Mouse (Mus musculus) liver, embryonic 14.5 days (tissue): ENCODE results near the gene Slc4a8. TPM values are rescaled to one million over a fixed set of nuclear protein-coding genes. Genes with fewer than 3 reads are reported as not detected.

Experiments used
- ATAC-seq: fragments of 200-750 bp; cut with Nextera tagmentation; 2 replicates; pipeline ENCODE4 v1.8.0; 2017; ENCODE audit warnings: moderate number of reproducible peaks, mild to moderate bottlenecking, moderate library complexity; ENCODE audit not compliant: insufficient read depth
- DNase-seq, 3 experiments: peaks; one replicate each; pipeline ENCODE4 v3.0.0-alpha.2; 2012 to 2013; ENCODE audit warnings: low read depth in 3 of 3, low spot score in 3 of 3
- H3K27ac ChIP-seq: fragments of 300-500 bp; sonication (generic); 2 replicates; pipeline ENCODE4 v1.5.1; 2014; ENCODE audit warnings: moderate library complexity, mild to moderate bottlenecking, control low read depth, inconsistent platforms
- H3K27me3 ChIP-seq: fragments of 300-500 bp; sonication (generic); 2 replicates; pipeline ENCODE4 v1.6.1; 2014; ENCODE audit warnings: mild to moderate bottlenecking, low read length, moderate library complexity; ENCODE audit not compliant: control insufficient read depth, insufficient read depth
- H3K36me3 ChIP-seq: fragments of 300-500 bp; sonication (generic); replicated peaks from 2 replicates; pipeline ENCODE4 v1.6.1; 2014; ENCODE audit warnings: low read depth; ENCODE audit not compliant: control insufficient read depth, insufficient read depth
- H3K4me1 ChIP-seq, 2 experiments: fragments of 200-500 bp in 1 of 2; fragments of 300-500 bp in 1 of 2; sonication (generic) in 1 of 2; replicated peaks; 2 replicates each; pipeline ENCODE4 v1.6.1; 2012 to 2014; ENCODE audit warnings: antibody characterized with exemption in 1 of 2, inconsistent platforms in 1 of 2, low read length in 1 of 2; ENCODE audit not compliant: control insufficient read depth in 2 of 2, insufficient read depth in 2 of 2
- H3K4me2 ChIP-seq: fragments of 300-500 bp; sonication (generic); 2 replicates; pipeline ENCODE4 v1.6.1; 2014; ENCODE audit warnings: low read depth, mild to moderate bottlenecking, control low read depth, moderate library complexity
- H3K4me3 ChIP-seq, 2 experiments: fragments of 200-500 bp in 1 of 2; fragments of 300-500 bp in 1 of 2; sonication (generic) in 1 of 2; 2 replicates each; pipeline ENCODE4 v1.5.1; 2012 to 2014; ENCODE audit warnings: low read depth in 2 of 2, low read length in 2 of 2, mild to moderate bottlenecking in 2 of 2, control low read depth in 1 of 2, inconsistent platforms in 1 of 2, moderate library complexity in 1 of 2; ENCODE audit not compliant: insufficient read depth in 1 of 2
- H3K9ac ChIP-seq: fragments of 300-500 bp; sonication (generic); replicated peaks from 2 replicates; pipeline ENCODE4 v1.6.1; 2014; ENCODE audit warnings: mild to moderate bottlenecking, control low read depth, moderate library complexity
- H3K9me3 ChIP-seq: fragments of 300-500 bp; sonication (generic); 2 replicates; pipeline ENCODE4 v1.6.1; 2016; ENCODE audit warnings: low read length, mixed read lengths; ENCODE audit not compliant: control insufficient read depth
- CTCF ChIP-seq: IDR thresholded peaks from 2 replicates; pipeline ENCODE4 v1.5.1; 2016; ENCODE audit warnings: antibody characterized with exemption, low read depth, control low read depth
- EP300 ChIP-seq: IDR thresholded peaks from 2 replicates; pipeline ENCODE4 v1.6.1; 2016; ENCODE audit warnings: antibody characterized with exemption, low read depth
- WGBS: fragments of 180-500 bp; shearing (Covaris S2); extraction: QIAGEN DNeasy Blood & Tissue Kit; methylation state at CpG from one replicate; pipeline ENCODE4 v1.1.7; 2014; ENCODE audit not compliant: insufficient replicate concordance; 5-methylcytosine and 5-hydroxymethylcytosine counted together
- polyA plus RNA-seq, 2 experiments: library from polyadenylated mRNA; depleted of rRNA in 1 of 2; stranded (reverse) in 1 of 2; unstranded in 1 of 2; fragments of >200 nt; fragmentation: Nextera tagmentation in 1 of 2; extraction: Ambion mirVana in 1 of 2; gene quantifications; 2 replicates each; pipeline versions ENCODE4 v1.2.1 to v1.2.3; 2012 to 2014

The Slc4a8 gene
- polyA plus RNA-seq, 2 experiments, result 0.16 to 0.55 TPM

DNA sequence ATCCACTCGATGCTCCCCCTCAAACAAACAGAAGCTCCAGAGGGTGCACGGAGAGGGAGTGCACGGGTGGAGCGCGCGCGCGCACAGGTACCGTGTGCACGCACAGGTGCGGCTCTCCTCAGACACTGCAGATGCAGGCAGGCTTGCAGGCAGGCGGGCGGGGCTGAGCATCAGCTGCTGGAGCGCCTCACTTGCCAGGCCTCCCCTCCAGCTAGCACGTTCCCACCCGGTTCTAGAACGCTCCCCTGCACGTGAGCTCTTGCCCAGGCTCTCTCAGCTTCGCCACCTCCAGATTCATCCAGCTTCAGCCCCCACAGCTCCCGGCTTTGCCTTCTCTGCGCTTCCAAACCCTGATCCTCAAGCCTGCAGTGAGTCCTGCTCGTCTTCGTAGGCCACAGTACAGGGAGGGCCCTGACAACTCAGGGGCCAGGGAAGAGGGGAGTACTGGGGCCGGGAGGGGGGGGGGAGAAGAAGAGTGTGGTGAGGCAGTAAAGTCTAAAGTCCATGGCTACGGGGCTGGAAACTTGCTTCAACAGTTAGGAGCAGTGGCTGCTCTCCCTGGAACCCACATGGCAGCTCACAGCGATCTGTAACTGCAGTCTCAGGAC lies 63.8 kb downstream of the Slc4a8 start:
- Histone ChIP-seq H3K9me3 (no peaks in the 10 kb centered on the region), H3K27me3 (no peaks in the 10 kb centered on the region), H3K4me3 (no peak overlapping the region), H3K9ac (no peak overlapping the region), H3K4me1 (no peaks in the 10 kb centered on the region), H3K4me2 (no peak overlapping the region), H3K27ac (no peak overlapping the region), H3K36me3 (no peaks in the 10 kb centered on the region)
- DNase-seq (no peak), ATAC-seq (no peak)
- WGBS, result 14% methylated on average over 26 of the region's 26 CpGs
- TF ChIP-seq CTCF, result no peak
- TF ChIP-seq EP300, result no peak

DNA sequence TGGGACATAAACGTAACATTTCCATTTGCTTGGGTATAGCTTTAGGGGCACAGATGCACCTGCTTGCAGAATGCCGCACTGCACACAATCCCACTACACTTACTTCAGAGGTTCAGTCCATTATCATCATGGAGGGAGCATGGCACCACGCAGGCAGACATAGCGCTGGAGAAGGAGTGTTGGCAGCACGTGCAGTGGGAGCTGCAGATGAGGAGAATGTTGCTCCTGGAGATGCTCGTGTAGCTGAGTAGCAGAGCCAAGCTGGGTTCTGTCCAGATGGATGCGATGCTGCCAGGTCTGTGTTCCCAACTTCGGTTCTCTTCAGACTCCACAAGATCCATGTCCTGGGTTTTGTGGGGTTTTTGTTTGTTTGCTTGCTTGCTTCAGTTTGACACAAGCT lies 64.5 kb downstream of the Slc4a8 start:
- Histone ChIP-seq H3K27me3 (no peaks in the 10 kb centered on the region), H3K4me1 (no peaks in the 10 kb centered on the region), H3K9me3 (no peaks in the 10 kb centered on the region), H3K36me3 (no peaks in the 10 kb centered on the region), H3K9ac (no peak overlapping the region), H3K27ac (no peak overlapping the region), H3K4me3 (no peak overlapping the region), H3K4me2 (no peak overlapping the region)
- ATAC-seq, result no peak
- DNase-seq, result no peak
- no peak for TF ChIP-seq CTCF
- no peak for TF ChIP-seq EP300
- WGBS, result 72% methylated on average over 8 of the region's 8 CpGs

DNA sequence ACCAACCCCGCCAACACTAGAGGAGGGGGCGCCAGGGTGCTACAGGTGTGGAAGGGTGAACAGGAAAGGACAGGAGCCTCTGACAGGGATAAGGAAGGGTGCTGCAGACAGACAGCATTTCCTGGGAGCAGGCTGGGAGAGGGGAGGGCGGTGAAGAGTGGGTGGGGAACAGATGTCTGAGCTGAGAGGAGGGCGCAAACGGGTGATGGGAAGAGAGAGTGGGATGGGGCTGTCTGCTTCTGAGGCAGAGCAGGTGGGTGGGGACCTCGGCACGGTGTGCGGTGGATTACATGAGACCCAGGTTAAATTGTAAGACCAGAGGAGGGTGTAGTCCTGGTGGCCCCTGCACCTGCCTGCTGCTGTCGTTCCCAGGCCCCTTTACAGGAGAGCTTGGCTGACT lies 68.2 kb downstream of the Slc4a8 start:
- TF ChIP-seq EP300, result no peak
- no peak for TF ChIP-seq CTCF
- Histone ChIP-seq H3K9ac (no peak overlapping the region), H3K4me3 (no peak overlapping the region), H3K27me3 (no peaks in the 10 kb centered on the region), H3K27ac (no peak overlapping the region), H3K4me2 (no peak overlapping the region), H3K9me3 (no peaks in the 10 kb centered on the region), H3K4me1 (no peaks in the 10 kb centered on the region), H3K36me3 (no peaks in the 10 kb centered on the region)
- no peak for ATAC-seq
- WGBS, result 71% methylated on average over 9 of the region's 9 CpGs
- DNase-seq, result no peak

DNA sequence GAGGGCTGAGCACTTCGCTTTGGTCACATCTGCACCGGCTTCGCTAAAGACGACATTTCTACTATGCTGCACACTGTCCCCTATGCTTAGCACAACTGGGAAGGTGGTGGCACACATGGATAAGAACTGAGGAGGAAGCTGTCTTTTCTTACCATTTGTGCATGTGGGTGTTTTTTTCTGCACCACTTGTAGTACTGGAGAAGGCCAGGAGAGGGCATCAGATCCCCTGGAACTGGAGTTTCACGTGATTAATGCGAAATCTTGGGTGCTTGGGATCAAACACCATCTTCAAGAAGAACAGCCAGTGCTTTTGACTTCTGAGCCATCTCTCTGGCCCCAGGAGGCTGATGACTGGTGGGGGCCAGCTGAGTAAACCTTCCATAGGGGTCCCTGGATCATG lies 69.1 kb downstream of the Slc4a8 start:
- H3K36me3 ChIP-seq, result no peaks in the 10 kb centered on the region
- no peaks in the 10 kb centered on the region for H3K9me3 ChIP-seq
- no peak for DNase-seq
- no peaks in the 10 kb centered on the region for H3K4me1 ChIP-seq
- TF ChIP-seq EP300 (no peak), CTCF (peak; percentile 74)
- 52% methylated on average over 6 of the region's 6 CpGs for WGBS
- H3K27me3 ChIP-seq, result no peaks in the 10 kb centered on the region
- no peak overlapping the region for H3K9ac ChIP-seq
- ATAC-seq, result no peak
- H3K27ac ChIP-seq, result no peak overlapping the region
- H3K4me3 ChIP-seq, result no peak overlapping the region
- H3K4me2 ChIP-seq, result no peak overlapping the region

DNA sequence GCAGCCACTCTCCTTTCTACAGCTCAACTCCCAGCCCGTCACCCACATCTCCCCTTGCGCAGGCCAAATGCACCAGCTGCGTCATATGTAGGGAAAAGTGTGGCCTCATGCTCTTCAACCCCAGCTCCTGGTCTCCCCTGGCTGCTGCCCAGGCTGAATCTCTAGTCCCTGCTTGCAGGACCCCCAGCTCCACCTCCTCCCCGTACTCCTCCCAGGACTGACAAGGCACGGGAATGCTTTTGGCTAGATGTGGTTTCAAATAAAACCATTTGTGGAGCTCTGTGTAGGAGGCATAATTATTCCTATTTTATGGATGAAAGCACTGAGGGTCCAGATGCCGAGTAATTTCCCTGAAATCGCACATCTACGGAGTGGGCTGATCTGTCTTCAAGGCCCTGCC lies 70.6 kb downstream of the Slc4a8 start:
- no peak overlapping the region for H3K4me2 ChIP-seq
- no peaks in the 10 kb centered on the region for H3K9me3 ChIP-seq
- H3K36me3 ChIP-seq, result no peaks in the 10 kb centered on the region
- TF ChIP-seq EP300 (no peak), CTCF (no peak)
- DNase-seq, result no peak
- no peak for ATAC-seq
- H3K4me3 ChIP-seq, result no peak overlapping the region
- 71% methylated on average over 8 of the region's 8 CpGs for WGBS
- no peak overlapping the region for H3K9ac ChIP-seq
- no peak overlapping the region for H3K27ac ChIP-seq
- H3K4me1 ChIP-seq, result no peaks in the 10 kb centered on the region
- no peaks in the 10 kb centered on the region; the same call in 1 of the 2 replicates for H3K27me3 ChIP-seq
